Mouse (Mus musculus) intestine, embryonic 16.5 days (tissue): ENCODE results near the gene Pld1. TPM values are rescaled to one million over a fixed set of nuclear protein-coding genes. Genes with fewer than 3 reads are reported as not detected.

Source experiments
- ATAC-seq: fragments of 200-750 bp; cut with Nextera tagmentation; 2 replicates; pipeline ENCODE4 v1.8.0; 2017; ENCODE audit warnings: moderate TSS enrichment, moderate library complexity
- H3K27ac ChIP-seq: fragments of 300-500 bp; sonication (generic); 2 replicates; pipeline ENCODE4 v1.5.1; 2014; ENCODE audit warnings: mild to moderate bottlenecking, low read length
- H3K27me3 ChIP-seq: fragments of 300-500 bp; sonication (generic); replicated peaks from 2 replicates; pipeline ENCODE4 v1.6.1; 2014; ENCODE audit warnings: low read length, control low read depth, mixed read lengths; ENCODE audit not compliant: control insufficient read depth, insufficient read depth
- H3K36me3 ChIP-seq: fragments of 300-500 bp; sonication (generic); 2 replicates; pipeline ENCODE4 v1.6.1; 2014; ENCODE audit warnings: low read length, control low read depth; ENCODE audit not compliant: control insufficient read depth, insufficient read depth
- H3K4me1 ChIP-seq: fragments of 300-500 bp; sonication (generic); 2 replicates; pipeline ENCODE4 v1.6.1; 2014; ENCODE audit warnings: low read length, control low read depth, mixed read lengths; ENCODE audit not compliant: control insufficient read depth, insufficient read depth
- H3K4me2 ChIP-seq: fragments of 300-500 bp; sonication (generic); 2 replicates; pipeline ENCODE4 v1.6.1; 2014; ENCODE audit warnings: low read depth, low read length, control low read depth
- H3K4me3 ChIP-seq: fragments of 300-500 bp; sonication (generic); 2 replicates; pipeline ENCODE4 v1.5.1; 2014; ENCODE audit warnings: mild to moderate bottlenecking, low read length
- H3K9ac ChIP-seq: fragments of 300-500 bp; sonication (generic); 2 replicates; pipeline ENCODE4 v1.6.1; 2014; ENCODE audit warnings: low read depth, low read length
- H3K9me3 ChIP-seq: fragments of 300-500 bp; sonication (generic); 2 replicates; pipeline ENCODE4 v1.6.1; 2016; ENCODE audit warnings: low read length, control low read depth; ENCODE audit not compliant: control insufficient read depth
- WGBS: fragments of 180-500 bp; shearing (Covaris S2); extraction: QIAGEN DNeasy Blood & Tissue Kit; methylation state at CpG from one replicate; pipeline ENCODE4 v1.1.7; 2014; 5-methylcytosine and 5-hydroxymethylcytosine counted together
- polyA plus RNA-seq: library from polyadenylated mRNA; unstranded; fragments of >200 nt; fragmentation: Nextera tagmentation; extraction: Ambion mirVana; gene quantifications from 2 replicates; pipeline ENCODE4 v1.2.1, GENCODE M21; 2015

Pld1 gene
- polyA plus RNA-seq, 1 experiment from 2014 or later = 22.3 TPM

DNA sequence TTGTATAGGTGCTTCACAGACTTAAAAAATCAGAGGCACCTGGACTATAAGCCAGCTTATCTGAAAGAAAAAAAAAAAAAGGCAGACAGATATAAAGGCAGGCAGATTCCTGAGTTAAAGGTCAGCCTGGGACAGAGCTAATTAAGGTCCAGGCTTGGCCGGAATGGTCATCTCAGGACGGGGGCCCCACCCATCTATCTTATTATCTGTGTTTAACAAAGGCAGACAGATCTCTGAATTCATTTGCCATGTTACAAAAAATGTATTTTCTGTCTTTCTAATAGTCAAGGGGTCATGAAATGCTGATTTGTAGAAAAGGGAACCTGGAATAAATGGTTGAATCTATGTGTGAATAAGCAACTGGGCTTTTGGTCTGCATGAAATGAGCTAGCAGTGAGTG, 30.2 kb upstream of the Pld1 start:
- H3K27me3 ChIP-seq = no peaks in the 10 kb centered on the region

DNA sequence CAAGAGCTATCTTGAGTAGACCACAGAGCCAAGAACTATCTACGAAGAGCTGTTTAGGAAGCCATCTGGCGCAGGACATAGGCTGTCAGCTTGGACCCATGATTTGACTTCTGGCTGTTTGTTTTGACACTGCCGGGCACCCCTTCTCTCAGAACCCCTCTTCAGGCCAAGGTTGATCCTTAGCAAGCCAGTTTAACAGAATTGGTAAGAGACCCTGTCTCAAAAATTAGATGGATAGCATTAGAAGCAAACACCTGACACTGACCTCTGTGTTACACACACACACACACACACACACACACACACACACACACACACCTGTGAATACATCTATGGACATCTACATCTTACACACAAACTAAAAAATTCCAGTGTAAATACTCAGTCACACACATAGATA, 29.5 kb upstream of the Pld1 start:
- Histone ChIP-seq H3K9me3 (no peaks in the 10 kb centered on the region), H3K27me3 (no peaks in the 10 kb centered on the region), H3K36me3 (no peaks in the 10 kb centered on the region), H3K9ac (no peak overlapping the region), H3K27ac (no peak overlapping the region), H3K4me2 (no peak overlapping the region), H3K4me3 (no peak overlapping the region), H3K4me1 (peaks cover 9% of the 10 kb centered on the region; the same call in 1 of the 2 replicates)
- WGBS = 89% methylated on average over 3 of the region's 3 CpGs
- ATAC-seq = no peak

More for the DNA sequence above, 30.2 kb upstream of the Pld1 start:
- no peak for ATAC-seq
- Histone ChIP-seq H3K4me1 (peaks cover 9% of the 10 kb centered on the region; the same call in 1 of the 2 replicates), H3K4me3 (no peak overlapping the region), H3K4me2 (no peak overlapping the region), H3K9me3 (no peaks in the 10 kb centered on the region), H3K36me3 (no peaks in the 10 kb centered on the region), H3K27ac (no peak overlapping the region), H3K9ac (no peak overlapping the region)
- 68% methylated on average over 2 of the region's 2 CpGs for WGBS

DNA sequence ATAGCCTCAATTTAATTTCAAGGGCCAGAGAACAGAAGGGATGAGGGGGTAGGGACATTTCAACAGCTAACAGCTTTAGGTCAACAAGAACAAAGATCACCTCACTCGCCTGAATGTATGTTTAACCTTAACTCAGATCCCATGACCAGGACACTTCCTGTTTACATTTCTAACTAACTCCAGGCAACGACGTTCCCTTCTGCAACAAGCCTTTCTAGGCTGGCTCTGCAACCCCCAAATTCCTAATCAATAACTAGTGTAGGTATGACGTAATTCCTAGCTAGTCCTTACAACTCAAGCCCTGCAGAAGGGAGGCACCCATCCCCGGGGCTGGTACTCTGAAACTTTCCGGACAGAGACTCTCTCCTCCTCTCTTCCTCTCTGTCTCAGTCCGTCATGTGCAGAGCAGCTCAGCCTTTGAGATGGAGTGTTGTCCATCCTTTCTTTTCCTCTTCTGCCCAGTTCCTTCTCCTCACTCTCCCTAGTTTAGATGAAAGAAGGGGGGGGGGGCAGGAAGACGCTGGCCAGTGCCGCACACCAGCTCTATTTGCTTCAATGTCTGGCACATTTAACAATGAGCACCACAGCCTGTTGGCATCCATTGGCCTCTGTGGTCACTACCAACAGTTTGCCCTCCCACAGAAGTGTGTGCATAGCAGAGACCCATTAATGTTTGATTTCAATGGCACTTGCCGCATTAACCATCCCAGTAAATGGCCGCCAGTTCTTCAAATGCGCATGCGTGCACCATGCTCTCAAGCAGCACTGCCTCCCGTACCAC, 19.6 kb upstream of the Pld1 start:
- Histone ChIP-seq H3K27me3 (no peaks in the 10 kb centered on the region), H3K9ac (no peak overlapping the region), H3K4me3 (no peak overlapping the region), H3K27ac (no peak overlapping the region), H3K9me3 (0 out of 2 replicates have a peak, but pooled peaks cover 7% of the 10 kb centered on the region), H3K4me2 (no peak overlapping the region), H3K4me1 (no peaks in the 10 kb centered on the region), H3K36me3 (no peaks in the 10 kb centered on the region)
- WGBS = 79% methylated on average over 14 of the region's 14 CpGs
- ATAC-seq = peak; percentile 46; the same call in 1 of the 2 replicates

DNA sequence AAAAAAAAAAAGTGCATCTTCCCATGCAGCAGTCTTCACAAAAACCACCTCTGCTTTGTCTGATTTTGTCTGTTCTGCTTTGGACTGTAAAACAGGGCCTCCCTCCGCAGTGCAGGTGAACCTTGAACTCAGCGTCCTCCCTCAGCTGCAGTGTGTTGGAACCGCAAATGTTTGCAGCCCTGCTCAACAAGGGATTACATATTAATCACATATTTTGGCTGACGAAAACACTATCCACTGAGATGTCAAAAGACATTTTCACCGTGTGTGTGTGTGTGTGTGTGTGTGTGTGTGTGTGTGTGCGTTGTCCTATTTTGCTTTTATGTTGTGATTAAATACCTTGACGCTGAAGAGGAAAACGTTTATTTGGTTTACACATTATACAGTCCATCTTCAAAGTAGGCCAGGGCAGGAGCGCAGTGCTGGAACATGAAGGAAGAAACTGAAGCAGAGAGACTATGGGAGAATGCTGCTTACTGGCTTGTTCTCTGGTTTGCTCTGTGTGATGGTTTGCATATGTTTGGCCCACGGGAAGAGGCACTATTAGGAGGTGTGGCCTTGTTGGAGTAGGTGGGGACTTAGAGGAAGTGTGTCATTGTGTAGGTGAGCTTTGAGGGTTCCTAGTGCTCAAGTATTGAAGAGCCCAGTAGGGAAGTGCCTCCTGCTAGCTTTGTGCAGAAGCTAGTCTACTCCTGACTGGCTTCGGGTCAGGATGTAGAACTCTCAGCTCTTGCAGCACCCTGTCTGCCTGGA, 17.1 kb upstream of the Pld1 start:
- Histone ChIP-seq H3K27me3 (no peaks in the 10 kb centered on the region), H3K9ac (no peak overlapping the region), H3K4me3 (no peak overlapping the region), H3K27ac (no peak overlapping the region), H3K36me3 (no peaks in the 10 kb centered on the region), H3K4me1 (no peaks in the 10 kb centered on the region), H3K4me2 (no peak overlapping the region), H3K9me3 (0 out of 2 replicates have a peak, but pooled peaks cover 7% of the 10 kb centered on the region)
- ATAC-seq = no peak
- WGBS = 83% methylated on average over 11 of the region's 11 CpGs

DNA sequence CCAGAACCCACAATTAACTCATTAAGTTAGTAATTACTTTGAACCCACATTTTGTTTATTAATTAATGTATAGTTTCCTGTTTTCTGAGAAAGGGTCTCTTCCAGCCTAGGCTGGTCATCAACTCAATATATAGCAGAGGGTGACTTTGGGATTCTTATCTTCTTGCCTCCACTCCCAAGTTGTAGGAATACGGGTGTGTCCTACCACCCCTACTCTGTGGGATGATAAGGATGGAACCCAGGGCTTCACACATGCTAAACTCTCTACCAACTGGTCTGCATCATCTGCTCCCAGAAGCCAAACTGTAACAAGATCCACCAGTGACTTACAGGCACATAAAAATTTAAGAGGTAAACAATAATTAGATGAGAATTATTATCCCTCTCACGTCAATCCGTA, 14.5 kb upstream of the Pld1 start:
- H3K27me3 ChIP-seq = no peaks in the 10 kb centered on the region

DNA sequence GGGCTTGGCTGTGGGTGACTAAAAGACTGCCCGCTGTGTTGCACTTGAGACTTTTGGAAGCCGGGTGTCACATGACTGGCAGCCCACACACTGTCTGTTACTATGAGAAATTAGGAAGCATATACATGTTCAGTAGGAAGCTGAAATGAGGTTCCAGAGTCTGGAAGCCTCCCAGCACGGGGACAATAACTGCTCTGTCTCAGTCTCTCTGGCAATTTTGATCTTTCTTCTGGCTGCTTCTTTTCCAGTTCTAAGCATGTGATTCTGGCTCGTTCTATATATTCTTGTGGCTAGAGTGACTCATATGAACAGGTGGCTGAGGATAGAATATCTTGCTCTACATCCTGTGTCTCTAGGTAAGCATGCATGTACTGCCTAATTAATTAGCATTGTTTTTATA, 9.3 kb upstream of the Pld1 start:
- 77% methylated on average over 4 of the region's 4 CpGs for WGBS
- no peaks in the 10 kb centered on the region for H3K4me1 ChIP-seq
- H3K27me3 ChIP-seq = no peaks in the 10 kb centered on the region
- H3K36me3 ChIP-seq = no peaks in the 10 kb centered on the region
- H3K27ac ChIP-seq = no peak overlapping the region
- no peak overlapping the region for H3K4me3 ChIP-seq
- no peak overlapping the region for H3K4me2 ChIP-seq
- H3K9me3 ChIP-seq = no peaks in the 10 kb centered on the region
- ATAC-seq = no peak
- no peak overlapping the region for H3K9ac ChIP-seq

More for the DNA sequence above, 14.5 kb upstream of the Pld1 start:
- Histone ChIP-seq H3K9me3 (0 out of 2 replicates have a peak, but pooled peaks cover 2% of the 10 kb centered on the region), H3K27ac (no peak overlapping the region), H3K9ac (no peak overlapping the region), H3K4me2 (no peak overlapping the region), H3K4me3 (no peak overlapping the region), H3K36me3 (no peaks in the 10 kb centered on the region), H3K4me1 (no peaks in the 10 kb centered on the region)
- WGBS = 65% methylated on average over 3 of the region's 3 CpGs
- ATAC-seq = no peak

DNA sequence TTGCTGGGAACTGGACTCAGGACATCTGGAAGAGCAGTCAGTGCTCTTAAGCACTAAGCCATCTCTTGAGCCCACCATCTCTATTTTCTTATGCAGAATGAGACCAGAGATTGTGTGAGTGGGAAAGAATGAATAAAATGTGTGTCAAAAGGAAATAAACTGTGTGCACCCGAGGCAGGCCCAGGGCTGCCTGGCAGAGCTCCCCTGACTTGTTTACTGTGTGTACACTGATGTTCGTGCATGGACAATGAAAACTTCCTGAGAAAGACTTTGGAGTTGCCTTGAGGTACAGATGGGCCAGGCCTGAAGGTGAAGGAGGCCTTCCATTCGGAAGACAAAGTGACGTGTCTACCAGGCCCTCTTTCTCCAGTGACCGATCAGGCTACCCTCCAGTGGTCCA, 6.1 kb upstream of the Pld1 start:
- no peaks in the 10 kb centered on the region for H3K27me3 ChIP-seq
- no peak overlapping the region for H3K27ac ChIP-seq
- H3K4me2 ChIP-seq = no peak overlapping the region
- no peak overlapping the region for H3K4me3 ChIP-seq
- H3K36me3 ChIP-seq = no peaks in the 10 kb centered on the region
- no peaks in the 10 kb centered on the region for H3K9me3 ChIP-seq
- WGBS = 81% methylated on average over 5 of the region's 5 CpGs
- no peak for ATAC-seq
- no peaks in the 10 kb centered on the region for H3K4me1 ChIP-seq
- no peak overlapping the region for H3K9ac ChIP-seq

DNA sequence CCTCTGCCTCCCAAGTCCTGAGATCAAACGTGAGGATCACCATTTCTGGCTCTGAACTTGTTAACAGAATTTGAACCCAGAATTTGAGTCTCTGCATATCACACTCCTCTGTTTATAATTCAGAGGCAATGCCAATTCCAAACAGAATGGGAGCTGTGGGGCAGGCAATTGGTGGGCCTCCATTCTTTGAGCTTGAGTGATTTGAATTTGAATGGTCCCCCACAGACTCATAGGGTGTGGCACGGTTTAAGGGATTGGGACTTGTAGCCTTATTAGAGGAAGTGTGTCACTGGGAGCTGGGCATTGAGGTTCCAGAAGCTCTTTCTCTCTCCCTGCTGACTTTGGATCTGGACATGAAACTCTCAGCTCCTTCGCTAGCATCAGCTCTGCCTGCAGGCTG, 2.9 kb upstream of the Pld1 start:
- Histone ChIP-seq H3K36me3 (no peaks in the 10 kb centered on the region), H3K4me3 (no peak overlapping the region), H3K4me2 (no peak overlapping the region), H3K4me1 (peaks cover 11% of the 10 kb centered on the region), H3K27ac (no peak overlapping the region), H3K9me3 (no peaks in the 10 kb centered on the region), H3K27me3 (no peaks in the 10 kb centered on the region), H3K9ac (no peak overlapping the region)
- 73% methylated on average over 3 of the region's 3 CpGs for WGBS
- no peak for ATAC-seq

DNA sequence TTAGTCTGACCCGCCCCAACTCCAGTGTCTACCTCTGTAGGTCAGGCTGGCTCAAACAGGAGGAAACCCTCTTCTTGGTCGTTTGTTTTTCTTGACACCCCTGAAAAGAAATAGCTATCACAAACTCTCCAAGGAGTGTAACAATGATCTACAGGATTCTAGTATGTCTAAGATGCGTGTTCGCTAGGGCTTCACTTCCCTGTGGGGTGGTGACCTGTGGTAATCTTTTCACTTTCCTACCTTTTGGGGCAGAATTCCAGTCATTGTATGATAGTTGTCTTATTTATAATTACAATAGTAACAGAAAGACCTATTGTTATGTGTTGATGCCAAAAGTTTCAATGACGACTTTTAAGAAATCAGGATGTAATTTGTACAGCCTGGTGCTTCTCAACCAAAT, 1.8 kb upstream of the Pld1 start:
- peaks cover 11% of the 10 kb centered on the region for H3K4me1 ChIP-seq
- WGBS = 80% methylated on average over 5 of the region's 5 CpGs

More for the DNA sequence above, 1.8 kb upstream of the Pld1 start:
- no peak for ATAC-seq
- H3K9me3 ChIP-seq = no peaks in the 10 kb centered on the region
- H3K27me3 ChIP-seq = no peaks in the 10 kb centered on the region
- no peak overlapping the region for H3K4me2 ChIP-seq
- no peaks in the 10 kb centered on the region for H3K36me3 ChIP-seq
- H3K4me3 ChIP-seq = no peak overlapping the region
- no peak overlapping the region for H3K27ac ChIP-seq
- H3K9ac ChIP-seq = no peak overlapping the region
